Mouse (Mus musculus) mature B cell (primary cell): ENCODE results near the gene Lrrc8d.
"Not testable (repeated sequence)": the region's sequence is repeated elsewhere in the genome, so short reads cannot be mapped to it uniquely, and the experiment has no call there.

ENCODE experiments used
- in situ Hi-C: fragments of 300-500 bp; cut with MboI; formaldehyde crosslinking; loops from 2 replicates; pipeline ENCODE4 v1.14.3; 2019

Gene Lrrc8d

DNA sequence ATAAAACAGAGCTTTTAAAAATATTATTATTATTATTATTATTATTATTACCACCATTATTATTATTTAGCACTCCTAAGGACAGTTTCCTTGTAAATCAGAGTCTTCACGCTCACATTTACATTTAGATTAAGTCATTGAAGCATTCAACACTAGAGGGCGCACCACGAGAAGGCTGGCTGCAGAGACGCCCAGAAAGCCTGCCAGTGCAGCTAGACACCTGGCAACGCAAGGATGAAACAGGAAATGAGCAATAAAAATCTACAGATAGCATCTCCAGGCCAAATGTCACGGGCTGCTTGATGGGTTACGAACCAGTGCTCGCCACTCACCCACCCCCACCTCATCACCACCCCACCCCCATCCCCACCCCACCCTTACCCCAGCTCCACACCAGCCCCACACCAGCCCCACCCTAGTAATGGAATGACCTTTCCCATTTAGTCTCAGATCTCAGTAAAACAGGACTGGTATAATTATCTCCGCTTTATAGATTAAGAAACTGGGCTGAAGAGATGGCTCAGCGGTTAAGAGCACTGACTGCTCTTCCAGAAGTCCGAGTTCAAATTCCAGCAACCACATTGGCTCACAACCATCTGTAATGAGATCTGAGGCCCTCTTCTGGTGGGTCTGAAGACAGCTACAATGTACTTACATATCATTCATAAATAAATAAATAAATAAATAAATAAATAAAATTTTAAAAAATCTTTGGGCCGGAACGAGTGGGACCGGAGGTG, 14.7 kb upstream of the Lrrc8d start:
- in situ Hi-C loops: no loop called here

DNA sequence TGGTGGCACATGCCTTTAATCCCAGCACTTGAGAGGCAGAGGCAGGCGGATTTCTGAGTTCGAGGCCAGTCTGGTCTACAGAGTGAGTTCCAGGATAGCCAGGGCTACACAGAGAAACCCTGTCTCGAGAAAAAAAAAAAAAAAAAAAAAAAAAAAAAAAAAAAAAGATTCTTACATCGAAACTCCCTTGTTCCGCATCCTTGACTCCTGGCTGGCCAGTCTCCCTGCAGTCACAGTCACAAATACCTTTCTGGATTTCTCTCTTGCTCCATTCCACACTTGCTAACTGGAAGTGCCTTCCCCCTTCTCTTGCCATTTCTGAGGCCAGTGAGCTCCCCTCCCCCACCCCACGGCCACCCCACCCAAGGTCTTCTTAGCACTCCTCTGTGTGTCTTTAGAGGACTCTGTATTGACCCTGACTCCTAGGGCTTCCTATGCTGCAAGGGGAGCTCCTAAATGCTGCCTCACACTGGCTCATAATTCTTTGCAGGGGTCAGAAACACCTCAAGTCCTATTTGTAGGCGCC, 13.9 kb upstream of the Lrrc8d start:
- in situ Hi-C loops: not testable (repeated sequence)

DNA sequence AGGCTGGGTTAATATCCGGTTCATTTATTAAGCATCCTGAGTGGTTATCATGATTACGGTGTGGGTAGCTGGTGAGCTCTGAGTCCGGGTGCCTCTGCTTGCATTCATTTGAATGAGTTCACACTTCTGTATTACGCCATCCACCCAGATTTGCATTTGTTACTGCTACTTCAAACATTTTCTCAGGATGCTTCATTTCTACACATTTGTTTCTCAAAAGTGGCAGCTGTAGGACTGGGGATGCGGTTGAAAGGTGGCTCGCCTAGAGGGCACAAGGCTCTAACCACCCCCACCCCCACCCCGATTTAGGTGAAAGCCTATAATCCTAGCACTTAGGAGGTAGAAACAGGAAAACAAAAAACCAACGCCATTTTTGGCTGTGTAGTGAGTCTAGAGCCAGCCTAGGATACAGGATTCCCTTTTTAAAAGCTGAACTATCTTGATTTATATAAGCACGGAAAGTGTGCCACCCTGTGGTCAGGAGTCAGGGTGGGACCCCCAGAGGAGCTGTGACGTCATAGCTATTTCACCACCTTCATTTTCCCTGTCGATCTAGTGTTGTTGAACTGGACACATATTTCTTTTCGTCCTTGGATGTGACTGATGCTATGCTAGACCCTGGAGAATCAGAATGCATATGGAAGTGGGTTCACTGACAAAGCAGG, 13.3 kb upstream of the Lrrc8d start:
- in situ Hi-C loops: no loop called here

DNA sequence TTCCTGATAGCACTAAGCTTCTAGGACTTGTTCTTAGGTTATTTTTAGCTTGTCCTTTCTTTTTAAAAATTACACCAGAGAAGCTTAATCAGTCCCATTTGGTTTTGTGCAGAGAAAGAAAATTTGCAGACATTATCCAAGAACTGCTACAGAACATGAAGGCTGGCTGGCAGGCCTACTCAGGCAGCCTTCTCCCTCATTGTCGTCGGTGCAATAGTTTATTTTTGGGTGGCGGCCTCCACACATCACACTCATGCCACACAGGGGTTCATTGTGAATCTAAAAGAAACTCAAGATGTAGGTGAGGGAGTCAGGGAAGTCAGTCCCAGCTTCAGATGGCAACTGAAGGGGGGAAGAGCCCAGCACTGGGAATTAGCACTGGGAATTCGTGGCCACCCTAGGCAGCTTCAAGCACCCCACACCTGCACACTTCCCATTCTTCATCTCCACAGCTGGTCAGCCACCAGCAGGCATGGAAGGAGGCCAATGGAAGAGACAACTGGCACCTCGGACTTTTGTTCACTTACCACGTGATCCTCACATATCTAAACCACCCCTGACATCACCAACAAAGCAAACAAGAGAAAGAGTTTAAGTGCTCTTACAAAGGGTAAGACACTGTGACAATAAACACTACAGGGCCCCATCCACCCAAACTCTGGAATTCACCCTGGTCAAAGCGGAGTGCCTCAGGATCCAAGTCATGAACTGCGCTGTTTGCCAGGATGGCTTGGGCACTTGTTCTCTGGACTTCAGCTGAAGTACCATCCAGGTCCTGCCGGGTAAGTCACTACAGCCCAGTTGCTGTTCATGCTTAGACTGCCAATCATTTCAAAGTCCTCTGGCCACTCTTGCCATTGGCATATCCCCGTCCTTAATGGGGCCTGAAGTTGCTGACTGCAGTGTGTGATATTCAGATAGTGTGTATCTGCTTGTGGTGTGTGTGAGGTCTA, 9.0 kb upstream of the Lrrc8d start:
- in situ Hi-C loops: loop anchor here (10.0 kb wide), 1 partner anchor 174 kb away; no protein-coding TSS in a partner anchor

DNA sequence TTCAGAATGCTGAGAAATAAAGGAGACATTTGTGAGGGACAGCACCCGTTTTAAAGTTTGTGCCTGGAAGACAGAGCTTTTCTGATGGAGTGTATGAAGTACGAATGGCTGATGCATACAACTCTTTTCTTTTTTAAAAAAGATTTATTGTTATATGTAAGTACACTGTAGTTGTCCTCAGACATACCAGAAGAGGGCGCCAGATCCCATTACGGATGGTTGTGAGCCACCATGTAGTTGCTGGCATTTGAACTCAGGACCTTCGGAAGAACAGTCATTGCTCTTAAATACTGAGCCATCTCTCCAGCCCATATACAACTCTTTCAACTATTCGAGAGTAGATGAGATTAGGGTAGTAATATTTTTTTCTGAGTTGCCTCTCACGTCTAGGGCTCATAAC, 8.1 kb upstream of the Lrrc8d start:
- in situ Hi-C loops: loop anchor here (10.0 kb wide), 1 partner anchor 173 kb away; no protein-coding TSS in a partner anchor

DNA sequence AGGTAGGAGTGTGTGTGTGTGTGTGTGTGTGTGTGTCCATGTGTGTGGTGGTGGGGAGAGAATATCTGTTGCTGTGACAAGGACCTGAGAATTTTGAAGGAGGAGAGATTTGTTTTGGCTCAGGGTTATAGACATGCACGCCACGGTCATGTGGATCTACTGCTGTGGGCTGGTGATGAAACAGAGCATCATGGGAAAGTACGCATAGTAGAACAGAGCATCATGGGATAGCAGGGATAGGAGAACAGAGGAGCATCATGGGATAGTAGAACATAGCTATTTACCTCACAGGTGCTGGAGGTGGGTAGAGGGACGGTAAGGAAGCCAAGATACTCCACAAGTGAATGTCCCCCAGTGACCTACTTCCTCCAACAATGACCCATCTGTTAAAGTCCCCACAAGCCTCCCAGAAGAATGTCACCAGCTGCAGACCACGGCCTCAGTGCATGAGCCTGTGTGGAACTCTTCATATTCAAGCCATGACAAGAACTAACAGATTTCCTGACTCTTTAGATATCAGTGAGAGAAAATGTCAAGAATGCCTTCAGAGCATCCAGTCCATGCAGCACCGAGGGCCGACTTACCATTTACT, 5.3 kb upstream of the Lrrc8d start:
- in situ Hi-C loops: loop anchor here (10.0 kb wide), 1 partner anchor 170 kb away; no protein-coding TSS in a partner anchor

DNA sequence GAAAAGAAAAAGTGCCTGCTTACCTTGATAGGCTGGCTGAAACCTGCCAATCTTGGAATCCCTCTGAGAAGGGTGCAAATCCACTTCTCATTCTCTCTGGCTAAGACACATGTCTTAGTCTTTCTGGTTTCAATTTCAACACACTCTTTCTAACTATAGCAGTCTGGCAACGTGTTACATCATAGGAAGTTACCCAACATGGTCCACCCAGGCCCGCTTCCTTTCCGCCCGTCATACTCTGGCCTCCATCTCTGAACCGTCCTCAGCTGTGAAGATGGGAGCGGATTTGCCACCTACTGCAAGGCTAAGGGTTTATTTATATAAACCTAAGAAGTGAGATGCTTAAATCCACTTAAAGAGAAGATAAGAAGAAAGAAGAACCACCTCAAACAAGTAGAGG, 3.7 kb upstream of the Lrrc8d start:
- in situ Hi-C loops: loop anchor here (10.0 kb wide), 1 partner anchor 169 kb away; no protein-coding TSS in a partner anchor

DNA sequence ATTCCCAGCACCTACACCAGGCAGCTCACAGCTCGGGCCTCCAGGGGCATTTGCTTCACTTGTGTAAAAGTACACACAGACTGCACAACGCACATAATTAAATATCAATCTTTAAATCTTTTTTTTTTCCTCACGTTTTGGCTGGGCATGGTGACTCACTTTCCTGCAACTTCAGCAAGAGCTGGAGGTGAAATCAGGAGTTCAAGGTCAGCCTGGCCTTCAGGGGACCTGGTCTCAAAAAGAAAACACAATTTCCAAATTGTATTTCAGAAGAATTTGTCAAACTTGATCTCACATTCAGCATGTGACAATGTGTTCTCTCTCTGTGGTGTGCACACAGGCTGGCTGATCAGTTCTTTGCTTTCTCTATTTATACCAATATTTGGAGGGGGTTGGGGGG, 1.9 kb upstream of the Lrrc8d start:
- in situ Hi-C loops: loop anchor here (10.0 kb wide), 1 partner anchor 167 kb away; no protein-coding TSS in a partner anchor

DNA sequence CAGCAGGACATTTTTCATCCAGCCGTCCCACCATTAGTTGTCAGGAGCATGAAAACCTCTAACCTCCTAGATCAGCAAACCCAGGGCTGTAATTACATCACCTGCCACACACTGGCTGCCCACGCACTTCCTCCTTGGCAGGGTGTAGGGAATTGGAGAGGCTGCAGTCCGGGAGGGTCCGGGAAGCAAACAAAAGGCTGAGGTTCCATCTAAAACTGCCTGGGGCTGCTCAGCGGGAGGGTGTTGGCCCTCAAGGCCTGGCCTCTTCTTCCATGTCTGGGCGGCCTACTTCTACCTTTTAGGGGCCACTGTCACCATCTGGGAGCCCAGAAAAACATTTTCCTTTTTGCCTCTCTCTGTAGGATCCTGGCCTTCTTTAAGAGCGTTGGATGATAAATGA, 1.1 kb upstream of the Lrrc8d start:
- in situ Hi-C loops: loop anchor here (10.0 kb wide), 1 partner anchor 166 kb away; no protein-coding TSS in a partner anchor

DNA sequence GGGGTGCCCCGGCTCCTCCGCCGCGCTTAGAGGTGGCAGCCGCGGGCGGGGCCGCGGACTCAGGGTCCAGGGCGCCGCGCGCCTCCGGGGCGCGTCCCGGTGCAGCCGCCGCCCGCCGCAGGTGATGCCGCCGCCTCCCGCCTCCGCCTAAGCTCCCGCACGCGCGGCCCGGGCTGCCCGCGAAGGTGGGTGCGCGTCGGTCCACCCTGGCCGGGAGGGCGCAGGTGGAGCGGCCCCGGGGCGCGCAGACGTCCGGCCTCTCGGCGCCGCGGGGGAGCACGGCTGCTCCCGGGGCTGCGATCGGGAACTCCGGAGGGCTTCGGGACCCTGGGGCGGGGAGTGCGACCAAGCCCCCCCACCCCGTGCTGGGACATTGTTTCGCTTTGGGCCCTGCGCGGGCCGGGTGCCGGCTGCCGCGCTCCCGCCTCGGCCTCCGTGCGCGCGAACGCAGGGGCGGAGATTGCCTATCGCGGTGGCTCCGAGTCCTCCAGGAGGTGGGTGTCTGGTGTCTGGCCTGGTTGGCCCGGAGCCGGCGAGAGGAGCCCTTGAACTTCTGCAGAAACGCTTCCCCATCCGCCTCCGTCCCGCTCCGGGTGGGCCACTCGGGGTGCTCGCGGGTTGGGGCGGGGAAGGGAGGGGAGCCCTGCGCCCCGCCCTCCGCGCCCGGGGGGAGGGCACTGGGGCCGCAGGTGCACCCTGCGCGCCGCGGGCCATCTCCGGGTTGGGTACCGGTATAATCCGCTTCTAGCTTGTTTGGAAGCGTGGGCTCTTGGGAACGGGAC, 492 bp downstream of the Lrrc8d start:
- in situ Hi-C loops: no loop called here

DNA sequence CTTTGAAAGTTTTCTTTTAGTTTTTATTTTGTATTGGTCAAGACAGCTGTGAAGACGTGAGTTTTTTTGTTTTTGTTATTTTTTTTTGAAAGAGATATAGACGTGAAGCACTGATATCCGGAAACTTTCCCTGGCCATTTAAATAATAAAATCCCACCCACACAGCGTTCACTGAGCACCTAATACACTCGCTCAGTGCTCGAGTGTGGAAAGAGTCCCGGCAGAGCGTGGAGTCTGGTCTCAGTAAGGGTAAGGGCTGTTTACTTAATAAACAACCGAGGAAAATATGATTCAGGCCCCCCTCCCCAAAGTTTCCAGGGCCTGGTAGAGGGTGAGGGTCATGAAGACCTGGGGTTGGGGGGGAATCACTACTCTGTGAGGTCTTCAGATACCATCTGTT, 1.6 kb downstream of the Lrrc8d start:
- in situ Hi-C loops: no loop called here

DNA sequence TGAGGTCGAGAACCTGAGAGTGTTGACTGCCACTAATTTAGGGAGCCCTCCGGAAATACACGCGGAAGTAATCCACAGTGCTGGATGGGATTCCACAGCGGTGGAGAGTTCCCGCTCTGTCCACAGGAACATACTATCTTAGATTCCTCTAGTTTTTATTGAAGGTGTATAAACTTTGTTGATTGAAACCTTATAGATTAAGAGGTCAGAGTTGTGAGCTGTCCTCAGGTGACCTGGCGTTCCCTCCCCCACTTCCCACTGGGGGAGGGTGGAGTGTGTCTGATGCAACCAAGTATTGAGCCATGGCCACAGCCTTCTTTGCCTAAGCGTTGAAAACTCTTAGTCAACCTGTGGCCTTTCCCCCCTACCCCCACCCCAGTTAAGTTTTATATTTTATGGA, 2.1 kb downstream of the Lrrc8d start:
- in situ Hi-C loops: no loop called here

DNA sequence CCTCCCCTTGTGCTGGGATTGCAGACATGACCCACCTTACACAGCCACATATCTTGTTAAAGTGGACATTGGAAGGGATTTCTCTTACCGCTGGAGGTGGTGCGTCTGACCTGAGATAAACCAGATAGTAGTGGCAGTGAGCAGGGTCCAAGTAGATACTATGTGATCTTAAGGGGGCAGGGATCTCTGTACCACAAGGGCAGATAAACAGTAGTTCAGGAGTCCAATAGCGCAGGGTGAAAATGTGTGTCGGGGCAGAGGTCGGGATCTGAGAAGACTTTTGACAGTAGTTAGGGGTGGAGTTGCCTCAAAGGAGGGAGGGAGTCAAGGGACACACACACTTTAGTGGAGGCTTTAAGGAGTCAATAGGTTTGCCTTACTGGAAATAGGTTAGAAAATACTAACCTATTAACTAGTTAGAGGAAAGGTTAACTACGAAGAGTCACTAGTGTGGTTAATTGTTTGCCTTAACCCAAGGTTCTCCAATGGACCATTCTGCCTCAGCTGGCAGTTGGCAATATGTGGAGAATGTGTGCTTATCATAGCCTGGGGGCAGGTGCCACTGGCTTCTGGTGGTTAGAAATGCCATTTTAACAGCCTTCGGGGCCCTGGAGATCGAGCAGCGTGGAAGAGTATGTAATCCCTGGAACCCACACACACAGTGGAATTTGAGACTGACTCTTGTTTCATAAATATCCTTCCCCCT, 3.0 kb downstream of the Lrrc8d start:
- in situ Hi-C loops: no loop called here

DNA sequence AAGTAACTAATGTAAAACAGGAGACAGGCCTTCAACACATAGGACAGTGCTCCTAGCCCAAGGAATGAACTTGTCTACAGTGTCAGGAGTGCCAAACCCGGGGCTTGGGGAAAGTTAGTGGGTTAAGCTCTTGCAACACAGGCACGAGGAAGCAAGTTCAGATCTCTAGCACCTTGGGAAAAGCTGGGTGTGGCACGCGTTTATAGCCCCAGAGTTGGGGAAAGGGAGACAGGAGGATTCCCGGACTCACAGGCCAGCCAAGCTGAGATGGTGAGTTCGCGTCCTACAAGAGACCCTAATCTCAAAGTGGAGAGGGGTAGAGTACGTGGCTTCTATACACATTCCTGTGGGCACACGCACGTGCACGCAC, 3.5 kb downstream of the Lrrc8d start:
- in situ Hi-C loops: no loop called here

DNA sequence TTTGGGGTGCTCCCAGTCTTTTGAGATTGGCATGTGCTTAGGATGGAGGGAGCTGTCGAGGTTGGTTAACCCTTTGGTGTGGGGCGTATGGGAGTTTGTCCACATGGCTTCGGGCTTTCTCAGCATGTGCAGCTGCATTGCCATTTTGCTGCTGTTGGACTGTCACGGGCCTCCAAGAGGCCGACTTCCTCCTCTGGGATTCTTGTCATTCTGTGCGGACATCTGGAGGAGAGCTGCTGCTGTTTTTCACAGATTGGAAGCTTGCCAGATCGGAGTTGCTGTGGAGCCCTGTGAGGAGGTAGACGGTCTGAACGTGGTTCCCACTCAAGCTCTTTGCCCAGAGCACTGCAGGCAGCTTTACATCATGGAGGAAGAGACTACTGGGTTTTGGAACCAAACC, 4.8 kb downstream of the Lrrc8d start:
- in situ Hi-C loops: no loop called here

DNA sequence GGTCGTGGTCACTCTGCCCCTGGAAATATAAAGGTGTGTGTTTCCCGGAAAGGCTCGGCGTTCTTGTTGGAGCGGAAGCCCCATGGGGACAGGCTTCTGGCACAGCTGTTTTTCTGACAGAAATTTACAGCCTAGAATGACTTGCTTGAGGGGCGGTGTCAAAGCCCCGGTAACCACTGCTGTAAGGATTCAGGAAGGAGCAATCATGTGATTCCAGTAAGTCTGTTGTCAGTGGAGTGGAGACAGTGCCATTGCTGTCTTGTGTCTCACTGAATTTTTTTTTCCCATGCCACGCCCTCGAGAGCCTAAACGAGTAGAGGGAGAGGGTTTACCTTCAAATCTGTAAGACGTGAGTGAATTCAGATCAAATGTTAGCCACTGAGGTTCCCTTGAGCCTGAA, 6.9 kb downstream of the Lrrc8d start:
- in situ Hi-C loops: no loop called here

DNA sequence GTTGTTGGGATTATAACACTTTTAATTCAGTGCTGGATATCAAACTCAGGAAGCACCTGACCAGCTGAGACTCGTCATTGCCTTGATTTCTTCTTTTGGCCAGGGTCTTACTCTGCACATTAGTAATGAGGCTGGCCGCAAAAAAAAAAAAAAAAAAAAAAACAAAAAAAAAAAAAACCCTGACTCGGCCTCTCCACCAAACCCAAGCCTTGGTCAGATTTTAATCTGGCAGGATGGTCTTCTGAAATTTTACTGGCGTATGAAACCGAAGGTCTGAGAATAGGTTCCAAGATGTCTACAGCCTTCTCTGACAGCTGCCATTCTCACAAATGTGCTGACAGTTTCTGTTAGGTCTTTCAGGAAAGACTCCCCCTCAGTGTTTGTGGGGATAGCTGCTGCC, 8.5 kb downstream of the Lrrc8d start:
- in situ Hi-C loops: no loop called here

DNA sequence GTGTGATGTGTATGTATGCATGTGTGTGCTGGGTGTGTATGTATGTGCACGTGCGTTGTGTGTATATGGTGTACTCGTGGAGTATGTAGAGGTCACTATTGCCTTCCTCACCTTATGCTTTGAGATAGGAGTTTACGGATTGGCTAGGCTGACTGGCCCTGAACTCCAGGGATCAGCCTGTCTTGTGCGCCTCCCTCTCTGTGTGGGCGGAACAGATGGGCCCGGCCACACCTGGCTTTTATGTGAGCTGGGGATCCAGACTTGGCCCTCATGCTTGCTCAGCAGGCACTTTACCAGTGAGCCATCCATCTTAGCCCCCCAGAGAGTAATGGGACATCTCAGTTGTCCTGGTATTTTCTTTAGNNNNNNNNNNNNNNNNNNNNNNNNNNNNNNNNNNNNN, 10.7 kb downstream of the Lrrc8d start:
- in situ Hi-C loops: no loop called here

DNA sequence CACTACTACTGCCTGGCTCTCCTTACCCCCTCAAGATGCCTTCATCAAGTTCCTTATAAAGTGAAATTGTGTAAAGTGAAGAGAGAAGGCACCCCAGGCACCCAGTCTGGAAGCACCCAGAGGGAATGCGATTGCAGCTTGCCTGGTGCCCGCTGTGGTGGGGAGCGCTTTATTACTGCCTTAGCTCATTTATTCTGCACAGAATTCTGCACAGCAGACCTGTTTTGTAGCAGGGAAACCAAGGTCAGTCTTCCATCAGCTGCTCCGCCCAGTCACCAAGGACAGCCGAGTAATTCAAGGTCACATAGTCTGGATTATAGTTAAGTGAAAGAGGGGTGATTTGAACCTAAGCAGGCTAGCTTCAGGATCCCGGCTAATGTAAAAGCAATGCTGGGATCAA, 14.7 kb downstream of the Lrrc8d start:
- in situ Hi-C loops: no loop called here

DNA sequence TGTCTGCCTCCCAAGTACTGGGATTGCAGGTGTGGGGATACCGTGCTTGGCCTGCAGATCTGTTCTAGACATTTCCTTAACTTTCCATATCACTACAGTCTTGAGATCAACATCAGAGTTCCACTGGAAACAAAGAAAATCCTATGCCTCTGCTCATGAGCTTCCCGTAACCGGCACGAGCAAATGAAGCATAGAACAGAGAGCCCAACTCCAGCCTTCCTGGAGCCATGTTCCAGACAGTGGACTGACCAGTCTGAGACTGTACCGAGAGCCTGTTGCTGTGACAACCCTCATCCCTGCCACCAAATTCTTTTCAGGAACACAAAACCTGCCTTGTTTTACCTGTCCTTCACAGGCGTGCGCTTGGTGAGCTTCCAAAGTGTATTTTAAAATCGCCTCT, 15.3 kb downstream of the Lrrc8d start:
- in situ Hi-C loops: no loop called here
